In the genomic region with DNA sequence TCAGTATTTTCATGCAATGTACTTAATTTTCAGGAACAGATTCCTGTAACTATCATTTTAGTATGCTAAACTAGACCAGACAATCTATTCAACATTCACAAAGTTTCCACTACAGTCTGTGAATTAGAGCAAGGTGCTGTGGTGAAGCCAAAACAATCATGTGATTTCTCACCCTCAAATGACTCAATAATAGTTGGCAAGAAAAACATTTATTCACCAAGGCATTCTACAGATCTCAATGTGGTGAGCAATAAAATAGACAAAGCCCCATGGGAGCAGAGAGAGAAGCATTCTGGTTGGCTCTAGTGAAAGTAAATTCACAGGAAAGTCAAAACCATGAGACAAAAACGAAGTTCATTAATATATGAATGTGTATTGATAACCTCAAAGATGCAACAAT, we compare ENCODE assay signal across 27 mouse cellular contexts.
A peak's percentile ranks its signal among the peaks of the same experiment; 100 is the strongest.
DNase-seq lines count a peak whose midpoint lies in the region; ATAC-seq and TF ChIP-seq lines count a peak whose summit lies in the region.
"Had no signal": no experiment of that assay in that cellular context is flagged by ENCODE, and none has a peak within 500 bp of the region (broad histone marks: within the 10 kb centered on the region; RNA-seq: fewer than 3 reads in every experiment).

No protein-coding gene starts in this region.

- peak overlapping the region; percentile 34; the same call in 1 of the 2 replicates for H3K27ac ChIP-seq in embryonic fibroblast, embryonic 13.5 days (ENCODE audit: insufficient read depth, low read length)
- H3K27ac ChIP-seq: embryonic facial prominence, embryonic 10.5 days; embryonic facial prominence, embryonic 13.5 days; gastrocnemius, adult 2 months; heart, embryonic 10.5 days; heart, embryonic 13.5 days; hindbrain, embryonic 15.5 days had no signal

- DNase-seq in 3T3-L1 (ENCODE audit: low read depth, low spot score): peak; percentile 91
- DNase-seq in NIH3T3 (ENCODE audit: low read depth): peak; percentile 82
- DNase-seq in lung, postnatal 36 days: no peak
- no peak for DNase-seq in left cerebral cortex, adult 9 months (ENCODE audit: low spot score in 2 of 2)
- DNase-seq in thymus, adult 18-20 months: no peak
- DNase-seq: adrenal gland, adult 2 months; adrenal gland, postnatal 14 days; cerebellum, adult 11-12 months; cerebellum, adult 8-10 months; cerebellum, postnatal 10 days; cerebellum, postnatal 36 days; embryo, embryonic 11 days; forebrain, postnatal 0 days; gastrocnemius, adult 2 months; gastrocnemius, postnatal 25 days; heart, adult 18-20 months; heart, postnatal 14 days; heart, postnatal 4 days had no signal

- peaks cover 9% of the 10 kb centered on the region for H3K4me1 ChIP-seq in embryonic fibroblast, embryonic 13.5 days (ENCODE audit: control insufficient read depth, insufficient read depth, low read length)
- H3K4me1 ChIP-seq: embryonic facial prominence, embryonic 10.5 days; embryonic facial prominence, embryonic 13.5 days; heart, embryonic 10.5 days; heart, embryonic 13.5 days; hindbrain, embryonic 15.5 days had no signal

- TF ChIP-seq CTCF in embryonic fibroblast, embryonic 13.5 days (IDR thresholded peaks at IDR 0.05; ENCODE audit: borderline replicate concordance, insufficient read depth, low read length): no peak

- no peak for ATAC-seq in cerebellum, adult (ENCODE audit: insufficient number of reproducible peaks, low FRiP score, low TSS enrichment)
- ATAC-seq: forebrain, embryonic 14.5 days; forebrain, postnatal 0 days; intestine, postnatal 0 days had no signal

- no peak overlapping the region for H3K4me3 ChIP-seq in embryonic fibroblast, embryonic 13.5 days (ENCODE audit: insufficient read depth, low read length)
- H3K4me3 ChIP-seq: embryonic facial prominence, embryonic 10.5 days; embryonic facial prominence, embryonic 13.5 days; gastrocnemius, adult 2 months; heart, embryonic 10.5 days; heart, embryonic 13.5 days; hindbrain, embryonic 15.5 days had no signal

- TF ChIP-seq POLR2A in embryonic fibroblast, embryonic 13.5 days (IDR thresholded peaks at IDR 0.05; ENCODE audit: low read depth, low read length): no peak

Comparison
In these comparisons a context has a peak if more than half of its experiments do, and no peak if none do; other contexts are left out.
1. DNase-seq: peak in 3T3-L1 (single experiment) and NIH3T3 (single experiment); none in lung, postnatal 36 days (single experiment), left cerebral cortex, adult 9 months (0 of 2) and thymus, adult 18-20 months (0 of 2).